Mouse (Mus musculus) frontal cortex, adult (tissue): ENCODE measurements around the gene Eif4b.

ENCODE experiments used
- ATAC-seq: cut with Nextera tagmentation; 2 replicates; pipeline ENCODE4 v1.9.2; 2017; ENCODE audit warnings: mild to moderate bottlenecking, moderate library complexity, mixed read lengths; ENCODE audit not compliant: low TSS enrichment

Eif4b gene

GRCm38 (mm10) chr15:102101672-102102541 is 28.3 kb downstream of the Eif4b start:
- no peak for ATAC-seq

- ATAC-seq: no peak
These were observed 29.1 kb downstream of the Eif4b start for GRCm38 (mm10) chr15:102102548-102103121.

- no peak for ATAC-seq
These were observed 29.9 kb downstream of the Eif4b start for GRCm38 (mm10) chr15:102103371-102103946.

GRCm38 (mm10) chr15:102103947-102104555 is 30.5 kb downstream of the Eif4b start:
- no peak for ATAC-seq

- no peak for ATAC-seq
These were observed 31.8 kb downstream of the Eif4b start for GRCm38 (mm10) chr15:102105360-102105759.

GRCm38 (mm10) chr15:102105764-102106730 is 32.5 kb downstream of the Eif4b start:
- no peak for ATAC-seq

- ATAC-seq: no peak
These were observed 33.3 kb downstream of the Eif4b start for GRCm38 (mm10) chr15:102106754-102107456.

- peak; percentile 45 for ATAC-seq
These were observed 34.4 kb downstream of the Eif4b start for GRCm38 (mm10) chr15:102107689-102108573.

- peak; percentile 50 for ATAC-seq
These were observed 35.3 kb downstream of the Eif4b start for GRCm38 (mm10) chr15:102108651-102109525.

GRCm38 (mm10) chr15:102110271-102110670 is 36.7 kb downstream of the Eif4b start:
- ATAC-seq: no peak

GRCm38 (mm10) chr15:102110701-102111494 is 37.3 kb downstream of the Eif4b start:
- no peak for ATAC-seq

GRCm38 (mm10) chr15:102111495-102111829 is 37.9 kb downstream of the Eif4b start:
- no peak for ATAC-seq

GRCm38 (mm10) chr15:102112181-102112580 is 38.6 kb downstream of the Eif4b start:
- ATAC-seq: no peak

- no peak for ATAC-seq
These were observed 39.3 kb downstream of the Eif4b start for GRCm38 (mm10) chr15:102112827-102113226.

GRCm38 (mm10) chr15:102113674-102114073 is 40.1 kb downstream of the Eif4b start:
- ATAC-seq: no peak

- no peak for ATAC-seq
These were observed 41.2 kb downstream of the Eif4b start for GRCm38 (mm10) chr15:102114651-102115260.

- ATAC-seq: no peak
These were observed 42.2 kb downstream of the Eif4b start for GRCm38 (mm10) chr15:102115731-102116231.
